Mouse (Mus musculus) heart, postnatal 0 days (tissue): ENCODE data around the gene Tnks2. TPM values are rescaled to one million over a fixed set of nuclear protein-coding genes. Genes with fewer than 3 reads are reported as not detected.
A peak's percentile ranks its signal among the peaks of the same experiment; 100 is the strongest.

Source experiments
- ATAC-seq: fragments of 200-750 bp; cut with Nextera tagmentation; 2 replicates; pipeline ENCODE4 v1.8.0; 2017; ENCODE audit warnings: low read depth, moderate number of reproducible peaks, moderate library complexity; ENCODE audit not compliant: insufficient read depth
- DNase-seq: peaks from one replicate; pipeline ENCODE4 v3.0.0-alpha.2; 2016; ENCODE audit warnings: low spot score
- H3K27ac ChIP-seq: fragments of 300-500 bp; sonication (generic); 2 replicates; pipeline ENCODE4 v1.5.1; 2014; ENCODE audit warnings: low read depth, mild to moderate bottlenecking
- H3K27me3 ChIP-seq: fragments of 300-500 bp; sonication (generic); 2 replicates; pipeline ENCODE4 v1.6.1; 2014; ENCODE audit warnings: low read length, mixed read lengths; ENCODE audit not compliant: control insufficient read depth, insufficient read depth
- H3K36me3 ChIP-seq: fragments of 300-500 bp; sonication (generic); replicated peaks from 2 replicates; pipeline ENCODE4 v1.6.1; 2014; ENCODE audit warnings: low read length, mixed read lengths; ENCODE audit not compliant: control insufficient read depth, insufficient read depth
- H3K4me1 ChIP-seq: fragments of 300-500 bp; sonication (generic); 2 replicates; pipeline ENCODE4 v1.6.1; 2014; ENCODE audit warnings: antibody characterized with exemption; ENCODE audit not compliant: control insufficient read depth, insufficient read depth
- H3K4me2 ChIP-seq: fragments of 300-500 bp; sonication (generic); 2 replicates; pipeline ENCODE4 v1.6.1; 2014; ENCODE audit warnings: low read depth, mild to moderate bottlenecking, low read length, moderate library complexity
- H3K4me3 ChIP-seq: fragments of 300-500 bp; sonication (generic); 2 replicates; pipeline ENCODE4 v1.5.1; 2014; ENCODE audit warnings: low read depth, low read length
- H3K9ac ChIP-seq: fragments of 300-500 bp; sonication (generic); replicated peaks from 2 replicates; pipeline ENCODE4 v1.6.1; 2014; ENCODE audit warnings: low read depth, low read length, mixed read lengths
- H3K9me3 ChIP-seq: fragments of 300-500 bp; sonication (generic); replicated peaks from 2 replicates; pipeline ENCODE4 v1.6.1; 2016; ENCODE audit warnings: low read length; ENCODE audit not compliant: control insufficient read depth
- CTCF ChIP-seq: IDR thresholded peaks from 2 replicates; pipeline ENCODE4 v1.5.1; 2016; ENCODE audit warnings: antibody characterized with exemption, control low read depth, low read depth
- EP300 ChIP-seq: IDR thresholded peaks from 2 replicates; pipeline ENCODE4 v1.6.1; 2016; ENCODE audit warnings: antibody characterized with exemption, low read depth
- WGBS: fragments of 180-500 bp; shearing (Covaris S2); extraction: QIAGEN DNeasy Blood & Tissue Kit; methylation state at CpG from one replicate; pipeline ENCODE4 v1.1.7; 2014; 5-methylcytosine and 5-hydroxymethylcytosine counted together
- polyA plus RNA-seq: library from polyadenylated mRNA; unstranded; fragments of >200 nt; fragmentation: Nextera tagmentation; extraction: Ambion mirVana; gene quantifications from 2 replicates; pipeline ENCODE4 v1.2.1, GENCODE M21; 2015
- total RNA-seq: library from RNA; depleted of rRNA; stranded (reverse); fragments of >200 nt; gene quantifications from 2 replicates; pipeline ENCODE4 v1.2.3, GENCODE M21; 2014; ENCODE audit warnings: low replicate concordance

Gene Tnks2
- total and polyA plus RNA-seq, 2 experiments from 2014 or later: 19.8 to 84.8 TPM

GRCm38 (mm10) chr19:36832951-36833787 lies 863 bp upstream of the Tnks2 start:
- peak overlapping the region; percentile 98 for H3K9ac ChIP-seq
- TF ChIP-seq CTCF (no peak), EP300 (no peak)
- no peaks in the 10 kb centered on the region for H3K9me3 ChIP-seq
- peak overlapping the region; percentile 98 for H3K4me3 ChIP-seq
- WGBS: 15% methylated on average over 19 of the region's 19 CpGs
- H3K4me1 ChIP-seq: peaks cover 16% of the 10 kb centered on the region
- H3K4me2 ChIP-seq: peak overlapping the region; percentile 93
- ATAC-seq (no peak), DNase-seq (peak; percentile 43)
- peak overlapping the region; percentile 99 for H3K27ac ChIP-seq
- H3K36me3 ChIP-seq: no peaks in the 10 kb centered on the region
- no peaks in the 10 kb centered on the region for H3K27me3 ChIP-seq

DNA sequence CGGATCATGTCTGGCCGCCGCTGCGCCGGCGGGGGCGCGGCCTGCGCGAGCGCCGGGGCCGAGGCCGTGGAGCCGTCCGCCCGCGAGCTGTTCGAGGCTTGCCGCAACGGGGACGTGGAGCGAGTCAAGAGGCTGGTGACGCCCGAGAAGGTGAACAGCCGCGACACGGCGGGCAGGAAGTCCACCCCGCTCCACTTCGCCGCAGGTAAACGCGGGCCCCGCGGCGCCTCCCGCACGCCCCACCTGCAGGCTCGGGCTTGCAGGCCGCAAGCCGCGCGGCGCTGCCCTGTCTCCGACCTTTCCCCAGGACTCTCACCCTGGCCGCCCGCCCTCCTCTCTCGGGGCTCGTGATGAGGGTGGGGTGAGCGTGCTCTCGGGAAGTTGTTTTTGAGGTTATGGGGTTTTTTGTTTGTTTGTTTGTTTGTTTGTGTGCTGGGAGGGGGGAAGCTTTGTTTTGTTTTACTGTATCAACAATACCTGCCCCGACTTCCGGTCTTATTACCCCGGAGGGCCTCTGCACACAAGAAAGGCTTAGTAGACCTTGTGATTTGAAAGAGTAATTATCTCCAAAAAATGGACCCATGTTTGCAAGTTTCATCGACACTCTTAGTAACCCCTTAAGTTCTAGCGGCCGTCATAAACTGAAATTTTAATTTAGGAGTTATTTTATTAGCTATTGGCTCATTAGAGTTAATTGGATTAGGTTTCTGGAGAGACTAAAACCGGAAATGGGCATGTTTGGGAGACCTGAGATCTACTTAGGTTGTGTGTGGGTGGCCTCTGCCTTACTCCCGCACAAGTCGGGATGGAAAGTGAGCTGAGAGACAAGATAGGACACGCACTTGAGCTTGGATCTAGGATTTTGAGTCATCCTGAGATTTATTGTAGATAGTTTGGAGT lies 750 bp downstream of the Tnks2 start:
- Histone ChIP-seq H3K4me2 (peak overlapping the region; percentile 93), H3K36me3 (no peaks in the 10 kb centered on the region; the same call in 1 of the 2 replicates), H3K4me1 (peaks cover 16% of the 10 kb centered on the region), H3K27me3 (no peaks in the 10 kb centered on the region), H3K9ac (peak overlapping the region; percentile 98), H3K27ac (peak overlapping the region; percentile 99), H3K4me3 (peak overlapping the region; percentile 98), H3K9me3 (no peaks in the 10 kb centered on the region)
- DNase-seq (no peak), ATAC-seq (peak; percentile 59)
- WGBS: under 1% methylated on average over 47 of the region's 62 CpGs
- TF ChIP-seq EP300 (no peak), CTCF (no peak)

DNA sequence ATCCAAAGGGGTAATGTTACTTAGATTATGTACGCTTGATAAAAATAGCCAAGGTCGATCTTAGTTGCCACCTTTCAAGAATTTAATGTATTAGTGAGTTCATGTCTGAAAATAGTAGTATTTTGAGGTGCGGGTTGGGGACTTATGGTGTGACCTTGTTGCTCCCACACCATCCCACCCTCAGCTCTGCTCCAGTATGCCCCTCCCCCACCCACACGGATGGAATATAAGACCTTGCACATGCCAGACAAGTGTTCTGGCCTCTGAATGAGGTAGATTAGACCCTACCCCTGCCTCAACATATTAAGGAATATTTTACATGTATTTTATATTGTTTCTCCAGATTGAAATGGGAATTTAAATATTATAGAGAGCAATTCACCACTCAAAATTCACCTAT lies 2.0 kb downstream of the Tnks2 start:
- DNase-seq (no peak), ATAC-seq (no peak)
- H3K4me3 ChIP-seq: peak overlapping the region; percentile 98
- peak overlapping the region; percentile 0; the same call in 1 of the 2 replicates for H3K27ac ChIP-seq
- peaks cover 16% of the 10 kb centered on the region for H3K4me1 ChIP-seq
- H3K4me2 ChIP-seq: peak overlapping the region; percentile 93
- 14% methylated on average over 4 of the region's 4 CpGs for WGBS
- H3K36me3 ChIP-seq: no peaks in the 10 kb centered on the region; the same call in 1 of the 2 replicates
- H3K9me3 ChIP-seq: no peaks in the 10 kb centered on the region
- no peaks in the 10 kb centered on the region for H3K27me3 ChIP-seq
- TF ChIP-seq EP300: no peak
- TF ChIP-seq CTCF: no peak
- 0 out of 2 replicates have a peak overlapping the region, but pooled peaks have one; percentile 1 for H3K9ac ChIP-seq

- Histone ChIP-seq H3K27me3 (no peaks in the 10 kb centered on the region), H3K4me3 (no peak overlapping the region), H3K36me3 (peaks cover 6% of the 10 kb centered on the region; the same call in 1 of the 2 replicates), H3K9ac (no peak overlapping the region), H3K9me3 (no peaks in the 10 kb centered on the region), H3K4me1 (peaks cover 11% of the 10 kb centered on the region), H3K27ac (no peak overlapping the region), H3K4me2 (no peak overlapping the region)
- TF ChIP-seq EP300: no peak
- TF ChIP-seq CTCF: no peak
- ATAC-seq (no peak), DNase-seq (no peak)
- 88% methylated on average over 3 of the region's 3 CpGs for WGBS
These were observed 6.3 kb downstream of the Tnks2 start for GRCm38 (mm10) chr19:36840301-36840700.

DNA sequence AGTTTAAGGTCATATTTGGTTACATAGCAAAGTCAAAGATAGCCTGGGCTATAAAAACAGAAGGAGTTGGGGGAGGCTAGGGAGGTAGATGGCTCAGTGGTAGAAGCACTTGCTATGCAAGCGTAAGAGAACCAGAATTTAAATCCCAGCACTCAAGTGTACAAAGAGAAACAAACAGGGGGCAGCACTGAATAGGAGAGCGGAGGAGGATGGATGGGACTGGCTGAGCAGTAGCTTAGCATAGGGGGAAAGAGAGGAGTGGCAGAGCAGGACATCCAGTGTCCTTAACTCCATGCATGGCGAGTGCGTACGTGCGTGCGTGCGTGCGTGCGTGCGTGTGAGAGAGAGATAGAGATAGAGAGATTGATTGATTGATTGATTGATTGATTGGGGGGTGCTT lies 9.8 kb downstream of the Tnks2 start:
- H3K4me2 ChIP-seq: no peak overlapping the region
- H3K4me1 ChIP-seq: no peaks in the 10 kb centered on the region
- no peak overlapping the region for H3K27ac ChIP-seq
- TF ChIP-seq CTCF (0 out of 2 replicates have a peak, but pooled peaks have one; percentile 5), EP300 (no peak)
- 95% methylated on average over 11 of the region's 11 CpGs for WGBS
- H3K36me3 ChIP-seq: peaks cover 26% of the 10 kb centered on the region
- no peak for ATAC-seq
- H3K9me3 ChIP-seq: no peaks in the 10 kb centered on the region
- H3K4me3 ChIP-seq: no peak overlapping the region
- H3K27me3 ChIP-seq: no peaks in the 10 kb centered on the region
- no peak for DNase-seq
- H3K9ac ChIP-seq: no peak overlapping the region
